Mouse (Mus musculus) embryo, embryonic 10 days (tissue): ENCODE results near the gene 4931414P19Rik.

Source experiments
- DNase-seq: peaks from one replicate; pipeline ENCODE4 v3.0.0-alpha.2; 2015; ENCODE audit warnings: low spot score

The 4931414P19Rik gene

GRCm38 (mm10) chr14:54544703-54545102 lies 61.1 kb downstream of the 4931414P19Rik start:
- DNase-seq = no peak

DNA sequence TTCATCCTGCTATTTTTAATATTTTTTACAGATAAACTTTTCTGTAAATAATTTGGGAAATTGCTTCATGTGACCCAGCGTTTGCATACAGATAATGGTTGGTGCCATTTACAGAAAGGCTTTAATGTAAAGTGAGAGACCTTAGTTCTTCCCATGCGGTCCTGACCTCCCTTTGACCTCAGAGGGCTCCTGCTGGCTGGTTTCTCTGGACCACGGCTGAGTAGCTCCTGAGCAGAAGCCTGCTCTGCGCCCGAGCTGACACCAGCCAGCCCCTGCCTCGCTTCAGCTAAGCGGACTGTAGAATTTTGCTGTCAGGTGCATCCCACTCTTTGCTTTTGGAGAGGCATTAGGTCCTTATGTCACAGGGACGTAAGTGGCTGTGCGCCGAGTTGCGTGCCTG lies 65.0 kb downstream of the 4931414P19Rik start:
- DNase-seq = peak; percentile 50

GRCm38 (mm10) chr14:54538580-54538979 lies 67.2 kb downstream of the 4931414P19Rik start:
- DNase-seq = no peak
